Comparison of ENCODE assay signal across 10 mouse cellular contexts in genomic region chr5:52626092-52626491, GRCm38 (mm10). TPM values are rescaled to one million over a fixed set of nuclear protein-coding genes. Genes with fewer than 3 reads are reported as not detected.
DNase-seq lines count a peak whose midpoint lies in the region; ATAC-seq and TF ChIP-seq lines count a peak whose summit lies in the region.
"Had no signal": no experiment of that assay in that cellular context is flagged by ENCODE, and none has a peak within 500 bp of the region (broad histone marks: within the 10 kb centered on the region; RNA-seq: fewer than 3 reads in every experiment).

No protein-coding gene starts in this region.

- no peaks in the 10 kb centered on the region for H3K27me3 ChIP-seq in lung, embryonic 15.5 days
- no peaks in the 10 kb centered on the region for H3K27me3 ChIP-seq in embryonic facial prominence, embryonic 15.5 days
- no peaks in the 10 kb centered on the region for H3K27me3 ChIP-seq in hindbrain, embryonic 16.5 days (replicated peaks; ENCODE audit: control insufficient read depth, insufficient read depth, low read length)
- H3K27me3 ChIP-seq in neural tube, embryonic 13.5 days: no peaks in the 10 kb centered on the region

- WGBS in lung, embryonic 15.5 days: 40% methylated on average over 8 of the region's 8 CpGs
- 22% methylated on average over 8 of the region's 8 CpGs for WGBS in embryonic facial prominence, embryonic 15.5 days
- 30% methylated on average over 8 of the region's 8 CpGs for WGBS in hindbrain, embryonic 16.5 days
- 36% methylated on average over 8 of the region's 8 CpGs for WGBS in neural tube, embryonic 13.5 days

- DNase-seq in lung, postnatal 25 days (ENCODE audit: low spot score): no peak
- DNase-seq in left cerebral cortex, postnatal 10 days (ENCODE audit: extremely low spot score in 1 of 2, low spot score in 2 of 2): no peak
- DNase-seq in layer of hippocampus, adult 2 months (ENCODE audit: low spot score in 2 of 2): no peak
- DNase-seq in kidney, postnatal 25 days: no peak
- DNase-seq: gastrocnemius, postnatal 10 days; right cerebral cortex, postnatal 25 days had no signal

- H3K4me1 ChIP-seq in lung, embryonic 15.5 days: peaks cover 9% of the 10 kb centered on the region; the same call in 1 of the 2 replicates
- peaks cover 11% of the 10 kb centered on the region for H3K4me1 ChIP-seq in embryonic facial prominence, embryonic 15.5 days
- H3K4me1 ChIP-seq in hindbrain, embryonic 16.5 days (ENCODE audit: control insufficient read depth, insufficient read depth, low read depth, low read length): peaks cover 7% of the 10 kb centered on the region
- peaks cover 19% of the 10 kb centered on the region for H3K4me1 ChIP-seq in neural tube, embryonic 13.5 days (replicated peaks)

- H3K9ac ChIP-seq in lung, embryonic 15.5 days: no peak overlapping the region
- no peak overlapping the region for H3K9ac ChIP-seq in embryonic facial prominence, embryonic 15.5 days
- no peak overlapping the region; the same call in 1 of the 2 replicates for H3K9ac ChIP-seq in hindbrain, embryonic 16.5 days (ENCODE audit: low read depth, low read length)
- no peak overlapping the region for H3K9ac ChIP-seq in neural tube, embryonic 13.5 days

- no peak for TF ChIP-seq CTCF in layer of hippocampus, adult 2 months (conservative IDR thresholded peaks at IDR 0.05)

- H3K9me3 ChIP-seq in lung, embryonic 15.5 days: no peaks in the 10 kb centered on the region
- H3K9me3 ChIP-seq in embryonic facial prominence, embryonic 15.5 days (replicated peaks): no peaks in the 10 kb centered on the region
- no peaks in the 10 kb centered on the region for H3K9me3 ChIP-seq in hindbrain, embryonic 16.5 days (ENCODE audit: control insufficient read depth, low read length)
- no peaks in the 10 kb centered on the region for H3K9me3 ChIP-seq in neural tube, embryonic 13.5 days

- intact Hi-C loops in left cerebral cortex, postnatal 10 days (cut with DNase I): no loop called here

- no peak for ATAC-seq in lung, embryonic 15.5 days (ENCODE audit: borderline replicate concordance, extremely low read depth, low FRiP score, low TSS enrichment)
- ATAC-seq in embryonic facial prominence, embryonic 15.5 days (ENCODE audit: insufficient number of reproducible peaks, low FRiP score, low TSS enrichment, low read depth): peak; percentile 6; the same call in 1 of the 2 replicates
- no peak for ATAC-seq in hindbrain, embryonic 16.5 days
- peak; percentile 37; the same call in 1 of the 2 replicates for ATAC-seq in neural tube, embryonic 13.5 days (ENCODE audit: low read depth)

- no peak overlapping the region for H3K4me3 ChIP-seq in lung, embryonic 15.5 days
- peak overlapping the region; percentile 7; the same call in 1 of the 2 replicates for H3K4me3 ChIP-seq in embryonic facial prominence, embryonic 15.5 days (replicated peaks)
- H3K4me3 ChIP-seq in hindbrain, embryonic 16.5 days (ENCODE audit: low read length): no peak overlapping the region
- no peak overlapping the region for H3K4me3 ChIP-seq in neural tube, embryonic 13.5 days
- H3K4me3 ChIP-seq in layer of hippocampus, adult 2 months: no peak overlapping the region

- H3K27ac ChIP-seq in lung, embryonic 15.5 days: no peak overlapping the region
- peak overlapping the region; percentile 75 for H3K27ac ChIP-seq in embryonic facial prominence, embryonic 15.5 days (replicated peaks)
- H3K27ac ChIP-seq in hindbrain, embryonic 16.5 days (ENCODE audit: low read depth, low read length): 0 out of 2 replicates have a peak overlapping the region, but pooled peaks have one; percentile 42
- peak overlapping the region; percentile 28 for H3K27ac ChIP-seq in neural tube, embryonic 13.5 days (replicated peaks)
- no peak overlapping the region for H3K27ac ChIP-seq in layer of hippocampus, adult 2 months

- H3K4me2 ChIP-seq in lung, embryonic 15.5 days: peak overlapping the region; percentile 2; the same call in 1 of the 2 replicates
- H3K4me2 ChIP-seq in embryonic facial prominence, embryonic 15.5 days (replicated peaks): peak overlapping the region; percentile 35
- peak overlapping the region; percentile 8; the same call in 1 of the 2 replicates for H3K4me2 ChIP-seq in hindbrain, embryonic 16.5 days (ENCODE audit: low read length)
- H3K4me2 ChIP-seq in neural tube, embryonic 13.5 days: peak overlapping the region; percentile 25

- no peaks in the 10 kb centered on the region for H3K36me3 ChIP-seq in lung, embryonic 15.5 days
- H3K36me3 ChIP-seq in embryonic facial prominence, embryonic 15.5 days: no peaks in the 10 kb centered on the region
- H3K36me3 ChIP-seq in hindbrain, embryonic 16.5 days (ENCODE audit: control insufficient read depth, insufficient read depth, low read length): no peaks in the 10 kb centered on the region
- H3K36me3 ChIP-seq in neural tube, embryonic 13.5 days: no peaks in the 10 kb centered on the region

RNA-seq across cellular contexts. Expression of gene Sepsecs, which starts 43.4 kb away (rescaled TPM):
- polyA plus RNA-seq in lung, embryonic 15.5 days (2015; fragmentation: Nextera tagmentation; extraction: Ambion mirVana): 8.1 and 9.3 TPM in 2 replicates
- polyA plus RNA-seq in embryonic facial prominence, embryonic 15.5 days (2015; fragmentation: Nextera tagmentation; extraction: Ambion mirVana): 8.7 and 8.9 TPM in 2 replicates
- 6.6 and 6.9 TPM in 2 replicates for polyA plus RNA-seq in hindbrain, embryonic 16.5 days (2015; fragmentation: Nextera tagmentation; extraction: Ambion mirVana)
- polyA plus RNA-seq in neural tube, embryonic 13.5 days (2015; fragmentation: Nextera tagmentation; extraction: Ambion mirVana): 6.1 and 6.3 TPM in 2 replicates
- 10 to 100 TPM; 10.3 to 10.6 TPM for total RNA-seq in left cerebral cortex, postnatal 10 days (2021)
- total RNA-seq in layer of hippocampus, adult 2 months (2021): 10 to 100 TPM; 10.5 to 10.6 TPM

RNA-seq across cellular contexts. Expression of gene Lgi2, which starts 59.8 kb away (rescaled TPM):
- polyA plus RNA-seq in lung, embryonic 15.5 days (2015; fragmentation: Nextera tagmentation; extraction: Ambion mirVana): 2.1 and 2.2 TPM in 2 replicates
- polyA plus RNA-seq in embryonic facial prominence, embryonic 15.5 days (2015; fragmentation: Nextera tagmentation; extraction: Ambion mirVana): 7.5 and 7.6 TPM in 2 replicates
- polyA plus RNA-seq in hindbrain, embryonic 16.5 days (2015; fragmentation: Nextera tagmentation; extraction: Ambion mirVana): 5.1 and 5.9 TPM in 2 replicates
- 3.1 and 3.4 TPM in 2 replicates for polyA plus RNA-seq in neural tube, embryonic 13.5 days (2015; fragmentation: Nextera tagmentation; extraction: Ambion mirVana)
- 10 to 100 TPM; 61.1 to 65.1 TPM for total RNA-seq in left cerebral cortex, postnatal 10 days (2021)
- total RNA-seq in layer of hippocampus, adult 2 months (2021): 10 to 100 TPM; 21.2 to 22.8 TPM

Comparison
In these comparisons a context has a peak if more than half of its experiments do, and no peak if none do; other contexts are left out.
1. ATAC-seq: peak in embryonic facial prominence, embryonic 15.5 days (single experiment) and neural tube, embryonic 13.5 days (single experiment); none in lung, embryonic 15.5 days (single experiment) and hindbrain, embryonic 16.5 days (single experiment).
2. H3K27ac ChIP-seq: peak in embryonic facial prominence, embryonic 15.5 days (single experiment), hindbrain, embryonic 16.5 days (single experiment) and neural tube, embryonic 13.5 days (single experiment); none in lung, embryonic 15.5 days (single experiment) and layer of hippocampus, adult 2 months (single experiment).
3. Peak in every context shown above with its lines, with median percentiles within 50 percentile points of each other: H3K4me2 ChIP-seq.